Mouse (Mus musculus) spleen, adult 2 months (tissue): Measurements from ENCODE around the gene Icos. TPM values are rescaled to one million over a fixed set of nuclear protein-coding genes. Genes with fewer than 3 reads are reported as not detected.

Source experiments
- DNase-seq, 2 experiments: peaks; one replicate each; pipeline versions ENCODE4 v3.0.0 to v3.0.0-alpha.2; 2012 to 2021; ENCODE audit warnings: low spot score in 2 of 2, low read depth in 1 of 2
- H3K27ac ChIP-seq: fragments of 200-500 bp; 2 replicates; pipeline ENCODE4 v1.5.1; 2012; ENCODE audit warnings: low read length, inconsistent platforms; ENCODE audit not compliant: insufficient read depth
- H3K27me3 ChIP-seq: fragments of 200-500 bp; 2 replicates; pipeline ENCODE4 v1.6.1; 2012; ENCODE audit warnings: mild to moderate bottlenecking, moderate library complexity, low read length, inconsistent platforms; ENCODE audit not compliant: control insufficient read depth, insufficient read depth
- H3K36me3 ChIP-seq: fragments of 200-500 bp; 2 replicates; pipeline ENCODE4 v1.6.1; 2012; ENCODE audit warnings: mild to moderate bottlenecking, low read length, inconsistent platforms; ENCODE audit not compliant: control insufficient read depth, insufficient read depth
- H3K4me1 ChIP-seq: fragments of 200-500 bp; 2 replicates; pipeline ENCODE4 v1.6.1; 2011; ENCODE audit warnings: inconsistent platforms; ENCODE audit not compliant: control insufficient read depth, insufficient read depth, insufficient read length
- H3K4me3 ChIP-seq: fragments of 200-500 bp; 2 replicates; pipeline ENCODE4 v1.5.1; 2011; ENCODE audit warnings: mild to moderate bottlenecking, inconsistent platforms; ENCODE audit not compliant: insufficient read depth, insufficient read length; ENCODE audit errors: extremely low read depth
- CTCF ChIP-seq: fragments of 200-500 bp; IDR thresholded peaks from 2 replicates; pipeline ENCODE4 v1.5.1; 2011; ENCODE audit warnings: mild to moderate bottlenecking, inconsistent platforms; ENCODE audit not compliant: insufficient read depth, insufficient read length, insufficient replicate concordance; ENCODE audit errors: extremely low read depth
- POLR2A ChIP-seq: fragments of 200-500 bp; IDR thresholded peaks from 2 replicates; pipeline ENCODE4 v1.6.1; 2011; ENCODE audit warnings: low read depth, low read length, inconsistent platforms
- WGBS: fragments of 180-500 bp; shearing (Covaris S2); methylation state at CpG from one replicate; pipeline ENCODE4 v1.1.7; 2018; 5-methylcytosine and 5-hydroxymethylcytosine counted together
- polyA plus RNA-seq: library from polyadenylated mRNA; depleted of rRNA; stranded (reverse); fragments of >200 nt; gene quantifications from 2 replicates; pipeline ENCODE4 v1.2.3, GENCODE M21; 2012; rRNA removed

The Icos gene
- 1.9 and 2.2 TPM in 2 replicates for polyA plus RNA-seq

GRCm38 (mm10) chr1:60977641-60978040, at the start of gene Icos:
Gene Icos, plus strand, starts transcription at chr1:60977927.
- Histone ChIP-seq H3K27me3 (no peaks in the 10 kb centered on the region), H3K4me3 (peak within 1 kb of the TSS; percentile 28), H3K36me3 (no peaks in the 10 kb centered on the region), H3K27ac (peak within 1 kb of the TSS; percentile 48; the same call in 1 of the 2 replicates), H3K4me1 (no peaks in the 10 kb centered on the region; the same call in none of the 2 replicates)
- TF ChIP-seq POLR2A (peak; percentile 37; the same call in 1 of the 2 replicates), CTCF (no peak)
- peak; percentile 29 to 68 for DNase-seq
- WGBS: 17% methylated on average over 6 of the region's 6 CpGs

DNA sequence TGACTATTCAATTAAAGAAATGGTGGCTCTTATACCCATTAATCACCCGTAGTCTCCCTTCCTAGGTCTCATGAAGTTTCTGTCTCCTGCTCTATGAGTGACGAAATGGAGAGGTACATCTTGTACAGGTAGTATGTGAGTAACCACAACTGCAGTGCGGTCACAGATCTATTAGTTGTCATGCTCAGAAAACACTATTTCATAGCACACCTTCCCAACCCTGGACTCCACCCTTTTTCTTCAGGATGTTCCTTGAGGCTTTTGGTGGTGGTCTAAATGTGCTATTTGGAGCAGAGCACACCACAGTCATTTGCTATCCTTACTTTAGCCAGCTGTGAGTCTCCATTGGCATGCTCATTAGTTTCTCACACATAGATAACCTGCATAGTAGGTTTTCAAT, 48.7 kb upstream of the Icos start:
- Histone ChIP-seq H3K27me3 (no peaks in the 10 kb centered on the region), H3K27ac (no peak overlapping the region), H3K36me3 (no peaks in the 10 kb centered on the region), H3K4me1 (no peaks in the 10 kb centered on the region), H3K4me3 (no peak overlapping the region)
- no peak for DNase-seq
- 97% methylated on average over 3 of the region's 3 CpGs for WGBS
- TF ChIP-seq CTCF: no peak
- no peak for TF ChIP-seq POLR2A

- Histone ChIP-seq H3K36me3 (no peaks in the 10 kb centered on the region), H3K27me3 (no peaks in the 10 kb centered on the region), H3K27ac (no peak overlapping the region), H3K4me1 (no peaks in the 10 kb centered on the region), H3K4me3 (no peak overlapping the region)
- TF ChIP-seq CTCF (no peak), POLR2A (no peak)
- 83% methylated on average over 7 of the region's 7 CpGs for WGBS
- DNase-seq: no peak
Measured at GRCm38 (mm10) chr1:60930397-60930796, 47.3 kb upstream of the Icos start.

DNA sequence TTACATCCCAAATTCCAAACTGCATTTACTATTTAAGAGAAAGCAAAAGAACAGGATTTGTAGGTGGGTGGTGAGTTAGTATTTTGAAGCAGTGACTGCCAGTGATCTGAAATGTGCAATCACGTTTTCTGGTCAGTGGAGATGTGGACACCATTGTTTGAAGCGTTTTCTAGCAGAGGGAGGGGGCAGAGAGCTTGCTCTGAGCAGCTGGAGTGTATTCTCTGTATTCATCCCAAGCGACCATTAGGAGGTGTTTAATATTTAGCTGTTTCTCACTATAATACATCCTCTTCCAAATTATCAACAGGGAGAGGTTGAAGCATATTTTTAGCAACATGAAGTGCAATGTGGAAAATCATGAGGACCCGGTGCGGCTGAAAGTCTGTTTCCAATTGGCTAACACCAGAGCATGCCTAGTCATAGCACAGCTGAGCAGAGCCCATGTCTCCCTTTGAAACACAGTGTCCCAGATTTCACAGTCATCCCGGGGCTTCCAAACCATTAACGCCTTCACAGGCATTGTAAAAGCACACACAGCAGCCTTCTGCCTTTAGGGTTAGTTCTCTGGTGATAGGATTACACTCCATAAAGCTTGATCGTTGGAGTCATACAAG, 41.7 kb upstream of the Icos start:
- no peaks in the 10 kb centered on the region for H3K36me3 ChIP-seq
- 79% methylated on average over 8 of the region's 8 CpGs for WGBS
- H3K4me1 ChIP-seq: peaks cover 11% of the 10 kb centered on the region; the same call in 1 of the 2 replicates
- H3K27ac ChIP-seq: no peak overlapping the region
- DNase-seq: no peak
- H3K4me3 ChIP-seq: no peak overlapping the region
- no peaks in the 10 kb centered on the region for H3K27me3 ChIP-seq
- TF ChIP-seq POLR2A: no peak
- TF ChIP-seq CTCF: no peak

DNA sequence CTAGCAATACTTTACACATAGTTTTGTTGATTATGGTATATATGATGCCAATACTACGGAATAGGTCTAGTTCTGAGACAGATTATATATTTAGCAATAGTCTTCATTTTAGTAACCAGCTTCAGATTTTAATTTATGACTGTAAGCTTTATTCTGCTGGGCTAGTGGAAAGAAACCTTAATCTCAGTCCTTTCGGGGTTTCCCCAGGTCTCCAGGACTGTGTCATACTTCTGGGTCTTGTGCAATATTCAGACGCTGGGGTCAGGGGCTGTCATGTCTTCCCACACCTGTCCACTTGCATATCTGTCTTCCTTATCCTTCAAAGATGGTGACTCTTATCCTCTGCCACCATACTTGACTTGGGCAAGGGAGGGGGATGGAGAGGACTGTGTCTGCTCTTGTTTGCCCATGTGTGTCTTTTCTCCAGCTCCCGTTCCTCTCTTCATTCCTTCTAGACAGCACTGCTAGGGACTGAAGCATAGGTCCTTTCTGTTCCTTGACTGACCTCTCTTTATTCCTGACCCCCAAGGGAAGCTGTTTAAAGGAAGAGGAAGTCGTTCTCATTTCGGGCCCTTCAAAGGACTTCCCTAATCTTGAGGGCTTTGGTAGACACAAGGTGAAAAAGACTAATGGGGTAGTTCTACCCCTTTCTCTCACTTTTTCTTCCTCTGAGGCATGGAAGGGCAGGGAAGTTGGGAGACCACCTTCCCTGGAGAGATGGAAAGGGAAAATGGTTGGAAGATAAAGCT, 40.6 kb upstream of the Icos start:
- no peak for DNase-seq
- WGBS: 37% methylated on average over 6 of the region's 6 CpGs
- Histone ChIP-seq H3K27ac (no peak overlapping the region), H3K27me3 (no peaks in the 10 kb centered on the region), H3K36me3 (no peaks in the 10 kb centered on the region), H3K4me3 (no peak overlapping the region), H3K4me1 (peaks cover 17% of the 10 kb centered on the region; the same call in 1 of the 2 replicates)
- TF ChIP-seq POLR2A: no peak
- no peak for TF ChIP-seq CTCF

GRCm38 (mm10) chr1:60938256-60938655, 39.5 kb upstream of the Icos start:
- H3K36me3 ChIP-seq: no peaks in the 10 kb centered on the region
- H3K27ac ChIP-seq: no peak overlapping the region
- TF ChIP-seq CTCF: no peak
- no peak for TF ChIP-seq POLR2A
- 88% methylated on average over 2 of the region's 2 CpGs for WGBS
- no peak for DNase-seq
- H3K4me1 ChIP-seq: peaks cover 22% of the 10 kb centered on the region; the same call in 1 of the 2 replicates
- H3K27me3 ChIP-seq: no peaks in the 10 kb centered on the region
- no peak overlapping the region for H3K4me3 ChIP-seq

GRCm38 (mm10) chr1:60938974-60939373, 38.8 kb upstream of the Icos start:
- no peak overlapping the region for H3K27ac ChIP-seq
- H3K4me3 ChIP-seq: no peak overlapping the region
- no peak for TF ChIP-seq CTCF
- no peak for TF ChIP-seq POLR2A
- peaks cover 22% of the 10 kb centered on the region; the same call in 1 of the 2 replicates for H3K4me1 ChIP-seq
- DNase-seq: no peak
- H3K27me3 ChIP-seq: no peaks in the 10 kb centered on the region
- 84% methylated on average over 5 of the region's 5 CpGs for WGBS
- no peaks in the 10 kb centered on the region for H3K36me3 ChIP-seq
